Mouse (Mus musculus): ENCODE data around the gene Klhdc7b.

The Klhdc7b gene

GRCm38 (mm10) chr15:89374801-89375534, 9.7 kb upstream of the Klhdc7b start:
- DNase-seq (ENCODE audit: low spot score in 2 of 2) = no peak

GRCm38 (mm10) chr15:89376040-89376439, 8.7 kb upstream of the Klhdc7b start:
- no peak for DNase-seq (ENCODE audit: low spot score in 2 of 2)

GRCm38 (mm10) chr15:89376957-89377356, 7.8 kb upstream of the Klhdc7b start, which contains the start of gene Tymp:
Tymp (minus strand) TSS chr15:89377039.
- no peak for DNase-seq (ENCODE audit: low spot score in 2 of 2)

- DNase-seq (ENCODE audit: low spot score in 2 of 2) = no peak
Measured at GRCm38 (mm10) chr15:89377362-89377761, 7.4 kb upstream of the Klhdc7b start.

DNA sequence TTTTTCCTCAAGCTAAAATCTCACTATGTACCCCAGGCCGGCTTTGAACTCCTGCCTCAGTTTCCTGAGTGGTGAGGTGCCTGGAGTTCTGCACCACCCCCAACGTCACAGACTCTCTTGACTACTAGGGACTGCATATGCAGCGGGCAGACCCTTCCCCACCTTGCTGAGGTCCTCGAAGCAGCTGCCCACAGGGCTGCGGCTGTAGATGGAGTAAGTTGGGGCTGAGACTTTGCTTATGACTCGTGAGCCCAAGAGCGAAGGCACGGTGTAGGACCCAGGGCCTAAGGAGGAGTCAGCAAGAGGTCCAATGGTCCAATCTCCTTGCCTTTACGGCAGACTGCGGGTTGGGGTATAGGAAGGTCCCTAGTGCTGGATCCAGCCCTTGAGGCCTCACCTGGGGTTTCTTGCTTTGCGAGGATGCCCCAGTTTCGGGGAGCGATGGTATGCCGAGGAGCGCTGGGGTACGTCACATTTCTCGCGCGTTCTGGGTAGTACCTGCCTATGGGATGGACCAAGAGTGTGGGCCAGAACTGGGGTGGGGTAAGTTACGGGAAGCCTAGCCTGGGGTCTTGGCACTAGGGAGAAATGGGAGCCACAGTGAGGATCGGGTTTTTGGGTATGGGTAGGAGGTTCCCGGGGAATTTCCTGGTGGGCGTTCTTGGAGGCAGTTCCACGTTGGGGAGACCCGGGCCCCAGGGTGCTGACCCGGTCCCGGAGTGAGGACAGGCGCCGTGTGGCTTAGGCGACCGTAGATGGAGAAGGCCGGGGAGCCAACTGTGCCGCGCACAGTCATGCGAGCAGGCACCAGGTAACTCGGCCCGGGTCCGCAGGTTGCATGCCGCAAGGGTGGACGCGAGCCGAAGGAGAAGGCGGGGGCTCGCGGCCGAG, 6.5 kb upstream of the Klhdc7b start:
- no peak for DNase-seq (ENCODE audit: low spot score in 2 of 2)

- DNase-seq (ENCODE audit: low spot score in 2 of 2) = no peak
Measured at GRCm38 (mm10) chr15:89378831-89379401, 5.8 kb upstream of the Klhdc7b start, which contains the start of gene Odf3b. Odf3b (minus strand) TSS chr15:89379282.

DNA sequence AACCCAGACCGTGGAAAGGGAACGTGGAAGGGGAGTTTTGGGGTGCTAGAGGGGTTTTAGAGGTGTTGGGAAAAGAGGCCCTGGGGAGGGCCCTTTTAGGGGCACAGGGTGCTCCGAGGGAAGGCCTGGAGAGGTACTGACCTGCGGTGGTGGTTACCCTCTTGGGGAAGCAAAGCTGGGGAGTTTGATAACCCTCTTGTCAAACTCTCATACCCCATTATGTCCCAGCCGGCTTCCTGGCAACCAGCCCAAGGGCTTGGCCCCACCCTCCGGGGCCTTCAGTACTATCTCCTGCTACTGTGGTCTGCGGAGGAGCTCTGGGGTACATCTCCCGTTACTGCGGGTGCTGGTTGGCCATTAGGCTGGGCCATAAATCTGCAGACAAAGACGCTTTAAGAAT, 5.3 kb upstream of the Klhdc7b start:
- no peak for DNase-seq (ENCODE audit: low spot score in 2 of 2)

DNA sequence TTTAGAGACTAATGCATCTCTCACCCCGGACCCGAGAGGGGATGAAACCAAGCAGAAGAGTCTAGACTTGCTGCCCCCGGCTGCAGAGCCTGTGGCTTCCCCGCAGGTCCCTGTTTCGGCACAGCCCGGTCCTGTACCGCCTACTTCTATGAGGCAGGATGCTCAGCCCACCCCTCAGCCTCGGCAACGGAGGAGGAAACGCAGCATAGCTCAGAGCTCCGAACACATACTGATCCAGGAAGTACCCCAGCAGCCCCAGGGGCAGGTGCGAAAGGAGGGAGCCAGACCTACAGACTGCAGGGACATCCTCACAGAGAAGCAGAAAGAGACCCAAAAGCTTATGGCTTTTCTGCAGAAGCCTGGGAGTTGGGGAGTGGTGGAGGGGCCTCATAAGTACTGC, 2.4 kb downstream of the Klhdc7b start:
- no peak for DNase-seq (ENCODE audit: low spot score in 2 of 2)

- DNase-seq (ENCODE audit: low spot score in 2 of 2) = no peak
Measured at GRCm38 (mm10) chr15:89390081-89390480, 5.4 kb downstream of the Klhdc7b start.

GRCm38 (mm10) chr15:89396883-89397282, 12.2 kb downstream of the Klhdc7b start:
- DNase-seq (ENCODE audit: low spot score in 2 of 2) = no peak

DNA sequence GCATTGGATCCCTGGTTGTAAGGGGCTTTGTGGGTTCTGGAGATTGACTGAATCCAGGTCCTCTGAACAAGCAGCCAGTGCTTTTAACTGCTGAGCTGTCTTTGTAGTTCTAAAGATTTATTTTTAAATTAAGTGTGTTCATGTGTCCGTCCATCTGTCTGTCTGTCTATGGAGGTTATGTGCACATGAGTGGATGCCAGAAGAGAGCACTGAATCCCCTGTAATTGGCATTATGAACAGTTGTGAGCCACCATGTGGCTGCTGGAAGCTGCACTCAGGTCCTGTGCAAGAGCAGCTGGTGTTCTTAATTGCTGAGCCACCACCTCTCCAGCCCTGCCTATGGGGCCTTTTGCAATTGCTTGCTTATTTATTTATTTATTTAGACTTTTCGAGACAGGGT, 13.4 kb downstream of the Klhdc7b start:
- DNase-seq (ENCODE audit: low spot score in 2 of 2) = no peak

DNA sequence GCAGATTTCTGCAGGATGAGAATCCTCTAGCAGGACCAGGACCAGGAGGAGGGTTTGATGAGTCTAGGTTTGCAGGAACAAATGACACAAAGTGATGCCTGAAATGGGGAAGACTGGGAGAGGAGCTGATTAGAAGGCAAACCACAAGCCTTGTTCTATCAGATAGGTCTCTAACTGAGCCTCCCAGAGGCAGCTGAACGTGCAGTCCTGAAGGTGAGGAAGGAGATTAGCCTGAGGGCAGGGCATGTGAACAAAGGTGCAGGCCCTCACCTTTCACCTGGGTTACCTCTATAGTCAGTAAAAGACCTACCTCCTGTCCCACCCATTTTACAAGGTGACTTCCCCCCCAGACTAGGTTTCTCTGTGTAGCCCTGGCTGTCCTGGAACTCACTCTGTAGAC, 15.0 kb downstream of the Klhdc7b start:
- no peak for DNase-seq (ENCODE audit: low spot score in 2 of 2)

- DNase-seq (ENCODE audit: low spot score in 2 of 2) = no peak
Measured at GRCm38 (mm10) chr15:89402471-89402870, 17.8 kb downstream of the Klhdc7b start.

DNA sequence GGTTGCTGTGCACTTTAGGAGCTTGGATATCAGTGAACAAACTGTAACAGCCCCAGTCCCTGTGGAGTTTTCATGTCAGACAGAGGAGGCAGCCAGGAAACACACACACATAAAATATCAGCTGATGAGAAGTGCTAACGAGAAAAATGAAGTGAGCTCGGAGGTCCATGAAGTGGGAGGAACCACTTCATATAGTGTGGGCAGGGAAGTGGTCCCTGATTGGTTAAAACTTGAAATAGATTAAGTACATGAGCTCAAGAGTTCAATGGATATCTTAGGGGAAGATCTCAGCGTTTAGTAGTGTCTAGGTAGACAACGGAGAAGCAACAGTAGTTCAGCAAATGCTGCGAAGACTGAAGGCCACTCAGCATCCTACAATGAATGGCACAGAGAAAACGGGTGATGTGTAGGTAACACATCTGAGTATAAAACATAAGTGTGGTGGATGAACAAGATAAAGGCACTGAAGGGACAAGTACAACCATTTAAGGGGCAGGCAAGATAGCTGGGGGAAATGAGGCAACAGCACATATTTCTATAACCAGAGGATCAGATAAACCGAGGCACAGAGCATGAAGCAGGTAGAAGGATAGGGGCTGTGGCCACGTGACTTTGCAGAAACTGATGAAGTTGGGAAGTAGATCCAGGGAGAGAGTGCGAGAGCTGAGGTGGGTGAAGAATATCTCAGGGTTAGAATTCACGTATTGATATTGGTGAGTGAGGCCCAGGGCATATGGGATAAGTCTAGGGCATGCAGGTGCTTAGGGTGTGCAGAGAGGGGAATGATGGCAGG, 20.3 kb downstream of the Klhdc7b start:
- no peak for DNase-seq (ENCODE audit: low spot score in 2 of 2)

DNA sequence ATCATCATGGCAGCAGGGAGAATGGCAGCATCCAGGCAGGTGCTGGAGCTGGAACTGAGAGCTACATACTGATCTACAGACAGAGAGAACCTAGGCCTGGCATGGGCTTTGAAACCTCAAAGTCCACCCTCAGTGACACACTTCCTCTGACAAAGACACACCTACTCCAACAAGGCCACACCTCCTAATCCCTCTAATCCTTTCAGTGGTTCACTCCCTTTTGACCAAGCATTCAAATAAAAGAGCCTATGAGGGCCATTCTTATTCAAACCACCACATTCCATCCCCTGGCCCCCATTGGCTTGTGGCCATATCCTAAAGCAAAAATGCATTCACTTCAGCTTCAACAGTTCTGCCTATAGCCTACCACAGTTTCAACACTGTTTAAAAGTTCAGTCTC, 22.0 kb downstream of the Klhdc7b start:
- DNase-seq (ENCODE audit: low spot score in 2 of 2) = no peak

- DNase-seq (ENCODE audit: low spot score in 2 of 2) = no peak
Measured at GRCm38 (mm10) chr15:89410118-89410517, 25.4 kb downstream of the Klhdc7b start, which contains the start of gene Syce3. Syce3 (minus strand) TSS chr15:89410503.

GRCm38 (mm10) chr15:89415282-89415681, 30.6 kb downstream of the Klhdc7b start:
- DNase-seq (ENCODE audit: low spot score in 2 of 2) = no peak

DNA sequence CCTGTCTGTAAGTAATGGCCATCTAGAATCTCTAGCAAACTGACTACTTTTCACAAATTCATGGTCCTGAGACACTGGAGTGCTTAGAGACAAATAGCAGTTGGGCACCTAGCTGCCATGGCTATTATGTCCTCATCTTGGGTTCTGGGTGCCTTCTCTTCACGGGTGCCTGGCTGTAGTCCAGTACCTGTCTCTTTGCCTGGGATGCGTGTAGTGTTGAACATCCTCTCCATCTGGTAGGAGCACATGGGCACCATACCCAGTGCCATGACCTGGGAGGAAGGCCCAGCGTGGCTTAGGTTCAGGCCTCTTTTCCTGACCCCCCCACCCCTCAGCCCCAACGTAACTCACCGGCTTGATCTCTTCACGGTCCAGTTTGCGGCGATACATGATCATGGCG, 37.2 kb downstream of the Klhdc7b start:
- no peak for DNase-seq (ENCODE audit: low spot score in 2 of 2)

- no peak for DNase-seq (ENCODE audit: low spot score in 2 of 2)
Measured at GRCm38 (mm10) chr15:89424621-89425020, 39.9 kb downstream of the Klhdc7b start.

DNA sequence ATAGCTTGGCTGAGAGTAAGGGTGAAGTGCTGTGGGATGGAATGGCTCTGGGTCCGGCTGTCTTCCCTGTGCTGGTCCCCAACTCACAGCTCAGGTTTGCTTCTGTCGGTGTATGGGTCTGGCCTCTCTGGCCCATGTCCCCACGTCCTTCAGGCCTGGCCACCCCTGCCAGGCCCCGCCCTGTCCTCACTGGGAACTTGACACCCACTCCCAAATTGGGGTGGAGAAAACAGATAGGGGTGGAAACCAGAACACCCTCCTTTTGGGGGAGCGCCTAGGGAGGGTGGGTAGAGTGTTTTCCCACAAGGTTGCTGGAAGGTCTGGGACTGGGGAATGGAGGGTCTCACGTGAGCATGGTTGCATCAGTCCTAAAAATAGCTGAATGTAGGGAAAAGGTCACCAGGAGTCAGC, 41.0 kb downstream of the Klhdc7b start, which contains the start of gene Cpt1b:
Gene Cpt1b (minus strand): TSS at position 153 of the 411 bp plus-strand sequence.
- DNase-seq (ENCODE audit: low spot score in 2 of 2) = no peak

DNA sequence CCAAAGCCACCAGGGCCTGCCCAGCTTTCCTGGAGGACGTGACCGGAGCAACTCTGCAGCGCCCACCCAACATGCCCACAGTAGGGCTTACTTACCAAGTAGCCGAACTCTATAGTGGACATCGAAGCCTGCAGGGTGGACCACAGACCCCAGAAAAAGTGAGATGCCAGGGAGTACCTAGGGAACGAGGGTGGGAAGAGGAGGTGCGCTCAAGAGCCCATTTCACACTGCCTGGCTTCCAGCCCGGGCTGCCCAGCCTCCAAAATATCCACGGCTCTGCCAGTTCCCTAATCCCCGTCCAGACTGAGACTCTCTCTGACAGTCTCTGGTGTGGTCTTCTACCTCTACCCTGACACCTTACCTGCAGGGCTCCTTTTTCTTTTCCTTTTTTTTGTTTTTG, 42.0 kb downstream of the Klhdc7b start:
- DNase-seq (ENCODE audit: low spot score in 2 of 2) = no peak
